Mouse (Mus musculus) intestine, embryonic 15.5 days (tissue): ENCODE measurements around the gene Gpr55. TPM values are rescaled to one million over a fixed set of nuclear protein-coding genes. Genes with fewer than 3 reads are reported as not detected.
A peak's percentile ranks its signal among the peaks of the same experiment; 100 is the strongest.

Source experiments
- ATAC-seq: fragments of 200-750 bp; cut with Nextera tagmentation; 2 replicates; pipeline ENCODE4 v1.8.0; 2017; ENCODE audit warnings: moderate TSS enrichment, moderate library complexity
- H3K27ac ChIP-seq: fragments of 300-500 bp; sonication (generic); 2 replicates; pipeline ENCODE4 v1.5.1; 2015; ENCODE audit warnings: mild to moderate bottlenecking, inconsistent platforms
- H3K27me3 ChIP-seq: fragments of 300-500 bp; sonication (generic); replicated peaks from 2 replicates; pipeline ENCODE4 v1.6.1; 2015; ENCODE audit warnings: inconsistent platforms
- H3K36me3 ChIP-seq: fragments of 300-500 bp; sonication (generic); 2 replicates; pipeline ENCODE4 v1.6.1; 2015; ENCODE audit warnings: inconsistent platforms
- H3K4me1 ChIP-seq: fragments of 300-500 bp; sonication (generic); replicated peaks from 2 replicates; pipeline ENCODE4 v1.6.1; 2015; ENCODE audit warnings: inconsistent platforms
- H3K4me2 ChIP-seq: fragments of 300-500 bp; sonication (generic); replicated peaks from 2 replicates; pipeline ENCODE4 v1.6.1; 2015; ENCODE audit warnings: mild to moderate bottlenecking, inconsistent platforms
- H3K4me3 ChIP-seq: fragments of 300-500 bp; sonication (generic); replicated peaks from 2 replicates; pipeline ENCODE4 v1.5.1; 2015; ENCODE audit warnings: inconsistent platforms
- H3K9ac ChIP-seq: fragments of 300-500 bp; sonication (generic); 2 replicates; pipeline ENCODE4 v1.6.1; 2015; ENCODE audit warnings: inconsistent platforms
- H3K9me3 ChIP-seq: fragments of 300-500 bp; sonication (generic); 2 replicates; pipeline ENCODE4 v1.6.1; 2016; ENCODE audit warnings: inconsistent platforms
- WGBS: fragments of 180-500 bp; shearing (Covaris S2); methylation state at CpG from one replicate; pipeline ENCODE4 v1.1.7; 2015; 5-methylcytosine and 5-hydroxymethylcytosine counted together
- polyA plus RNA-seq: library from polyadenylated mRNA; unstranded; fragments of >200 nt; fragmentation: Nextera tagmentation; extraction: Ambion mirVana; gene quantifications from 2 replicates; pipeline ENCODE4 v1.2.1, GENCODE M21; 2015

Gene Gpr55
- polyA plus RNA-seq, 1 experiment from 2014 or later: 0.04 TPM

DNA sequence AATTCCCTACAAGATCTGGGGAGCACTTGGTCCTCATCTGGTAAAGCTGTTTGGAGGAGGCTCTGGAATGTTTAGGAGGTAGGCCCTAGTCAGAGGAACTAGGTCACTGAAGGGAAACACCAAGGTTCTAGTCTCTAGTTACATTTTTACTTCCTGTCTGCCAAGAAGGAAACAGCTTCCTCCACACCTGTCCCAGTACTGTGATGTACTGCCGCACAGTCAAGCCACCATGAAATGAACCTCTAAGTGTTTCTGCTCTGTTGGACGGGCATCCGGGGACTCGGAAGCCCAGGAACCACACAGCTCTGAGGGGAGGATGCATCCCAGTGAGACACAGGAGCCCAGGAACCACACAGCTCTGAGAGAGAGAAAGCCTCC lies 32.1 kb downstream of the Gpr55 start:
- peaks cover 15% of the 10 kb centered on the region for H3K4me1 ChIP-seq
- H3K27ac ChIP-seq: no peak overlapping the region
- no peak overlapping the region for H3K4me2 ChIP-seq
- H3K9ac ChIP-seq: no peak overlapping the region
- no peak overlapping the region for H3K4me3 ChIP-seq
- H3K27me3 ChIP-seq: no peaks in the 10 kb centered on the region
- no peaks in the 10 kb centered on the region for H3K9me3 ChIP-seq
- ATAC-seq: 0 out of 2 replicates have a peak, but pooled peaks have one; percentile 7
- H3K36me3 ChIP-seq: no peaks in the 10 kb centered on the region
- 67% methylated on average over 4 of the region's 4 CpGs for WGBS

DNA sequence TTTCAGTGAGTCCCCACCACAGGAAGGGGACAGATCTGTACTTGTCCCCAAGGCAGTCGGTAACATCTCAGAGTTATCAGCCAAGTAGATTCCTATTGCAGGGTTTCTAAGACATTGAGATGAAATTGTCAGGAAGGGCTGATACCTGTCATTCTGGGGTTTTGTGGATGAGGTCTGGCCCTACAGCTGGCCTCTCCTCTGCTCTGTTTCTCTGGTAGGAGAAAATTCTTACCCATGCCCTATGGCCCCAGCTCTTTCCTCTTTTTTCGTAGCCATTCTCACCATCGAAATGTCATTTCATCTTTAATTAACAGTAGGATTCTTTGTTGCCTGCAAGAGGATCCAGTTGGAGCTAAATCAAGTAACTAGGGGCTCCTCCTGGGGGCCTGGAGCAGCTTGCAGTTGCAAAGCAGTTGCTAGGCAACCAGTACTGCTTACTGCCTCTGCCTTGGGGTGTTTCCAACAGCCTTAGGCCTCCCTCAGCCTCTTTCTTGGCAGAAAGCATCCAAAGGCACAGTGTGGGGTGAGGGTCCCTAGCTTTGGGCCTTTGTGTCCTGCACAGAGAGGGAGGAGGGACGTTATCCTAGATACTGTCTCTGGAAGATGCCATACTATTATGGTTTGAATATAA lies 32.6 kb downstream of the Gpr55 start, which contains the start of gene 4933407L21Rik:
4933407L21Rik (plus strand) TSS at position 427 of the 631 bp plus-strand sequence.
- 59% methylated on average over 4 of the region's 4 CpGs for WGBS
- Histone ChIP-seq H3K27ac (no peak within 1 kb of the TSS), H3K36me3 (no peaks in the 10 kb centered on the region), H3K4me3 (no peak within 1 kb of the TSS), H3K4me1 (peaks cover 10% of the 10 kb centered on the region; the same call in 1 of the 2 replicates), H3K9me3 (no peaks in the 10 kb centered on the region), H3K9ac (no peak within 1 kb of the TSS), H3K4me2 (no peak within 1 kb of the TSS), H3K27me3 (no peaks in the 10 kb centered on the region)
- ATAC-seq: peak; percentile 74

DNA sequence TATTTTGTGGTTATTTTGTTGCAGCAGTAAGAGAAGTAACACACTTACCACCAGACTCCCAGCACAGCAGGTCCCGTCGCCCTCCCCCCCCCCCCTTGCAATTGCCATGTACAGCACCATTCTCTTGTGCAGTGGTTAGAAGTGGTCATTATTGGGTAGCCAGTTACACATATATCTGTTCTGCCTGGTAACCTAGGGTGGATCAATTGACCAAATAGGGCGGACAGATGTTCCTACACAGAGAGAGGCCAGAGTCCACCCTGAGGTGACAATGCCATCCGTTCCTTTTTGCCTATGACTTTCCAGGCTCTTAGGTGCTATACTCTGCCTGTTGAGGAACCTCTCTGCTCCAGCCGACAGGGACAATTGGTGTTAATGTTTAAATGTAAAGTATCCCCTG lies 35.6 kb downstream of the Gpr55 start:
- Histone ChIP-seq H3K4me1 (0 out of 2 replicates have a peak, but pooled peaks cover 3% of the 10 kb centered on the region), H3K9ac (no peak overlapping the region), H3K4me3 (no peak overlapping the region), H3K9me3 (no peaks in the 10 kb centered on the region), H3K27me3 (no peaks in the 10 kb centered on the region), H3K4me2 (no peak overlapping the region), H3K27ac (no peak overlapping the region), H3K36me3 (no peaks in the 10 kb centered on the region)
- 70% methylated on average over 5 of the region's 5 CpGs for WGBS
- no peak for ATAC-seq

DNA sequence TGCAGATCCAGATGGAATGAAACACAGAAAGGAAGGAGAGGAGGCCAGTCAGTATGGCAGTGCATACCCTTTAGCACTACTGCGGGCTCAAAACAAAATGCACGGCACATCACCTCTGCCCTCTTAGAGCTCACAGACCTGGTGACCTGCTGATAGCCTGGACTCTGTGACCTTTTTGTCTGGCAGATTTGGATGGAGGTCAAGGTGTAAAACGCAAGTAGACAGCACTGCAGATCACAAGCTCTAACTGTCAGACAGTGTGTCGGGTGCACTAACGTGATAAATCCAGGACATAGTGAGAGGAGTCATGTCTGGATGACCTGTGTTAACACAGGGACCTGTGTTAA lies 38.0 kb downstream of the Gpr55 start:
- no peaks in the 10 kb centered on the region for H3K27me3 ChIP-seq
- no peaks in the 10 kb centered on the region for H3K36me3 ChIP-seq
- H3K9ac ChIP-seq: no peak overlapping the region
- no peaks in the 10 kb centered on the region for H3K9me3 ChIP-seq
- no peak overlapping the region for H3K4me3 ChIP-seq
- no peaks in the 10 kb centered on the region for H3K4me1 ChIP-seq
- ATAC-seq: no peak
- 69% methylated on average over 5 of the region's 5 CpGs for WGBS
- no peak overlapping the region for H3K4me2 ChIP-seq
- H3K27ac ChIP-seq: no peak overlapping the region

DNA sequence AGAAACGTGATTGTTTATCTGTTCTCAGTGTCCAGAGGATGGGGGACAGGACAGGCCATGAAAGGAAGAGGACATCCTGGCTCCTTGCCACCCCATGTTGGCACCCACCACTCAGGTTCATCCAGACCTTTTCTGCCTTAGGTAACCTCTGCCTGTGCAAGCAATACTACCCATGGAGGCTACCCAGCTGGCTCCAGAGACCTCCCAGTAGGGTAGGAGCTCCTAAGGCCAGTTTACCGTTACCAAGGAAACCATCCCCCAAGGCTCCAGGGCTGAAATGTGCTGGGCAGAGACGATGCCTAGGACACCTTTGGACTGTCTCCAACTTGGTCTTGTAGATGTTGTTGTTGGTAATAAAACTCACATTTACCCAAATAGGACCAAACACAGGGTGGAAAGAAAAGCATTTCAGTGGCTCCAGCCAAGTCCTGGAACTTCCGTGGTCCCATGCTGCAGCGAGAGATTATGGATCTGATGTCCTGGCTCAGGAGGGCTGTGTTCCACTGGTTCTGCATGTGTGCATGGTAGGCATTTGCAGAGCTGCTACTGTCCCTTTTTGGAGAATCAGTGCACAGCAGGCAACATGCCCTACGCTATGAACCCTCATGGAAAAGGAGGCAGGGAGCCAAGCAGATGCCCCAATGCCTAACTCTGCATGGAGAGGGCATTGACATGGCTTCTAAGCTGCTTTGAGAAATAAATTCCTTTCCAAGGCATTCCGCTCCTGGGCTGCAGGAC lies 38.5 kb downstream of the Gpr55 start:
- Histone ChIP-seq H3K27me3 (no peaks in the 10 kb centered on the region), H3K4me3 (no peak overlapping the region), H3K9me3 (no peaks in the 10 kb centered on the region), H3K9ac (no peak overlapping the region), H3K4me2 (no peak overlapping the region), H3K27ac (no peak overlapping the region), H3K4me1 (no peaks in the 10 kb centered on the region), H3K36me3 (no peaks in the 10 kb centered on the region)
- 69% methylated on average over 7 of the region's 7 CpGs for WGBS
- no peak for ATAC-seq

DNA sequence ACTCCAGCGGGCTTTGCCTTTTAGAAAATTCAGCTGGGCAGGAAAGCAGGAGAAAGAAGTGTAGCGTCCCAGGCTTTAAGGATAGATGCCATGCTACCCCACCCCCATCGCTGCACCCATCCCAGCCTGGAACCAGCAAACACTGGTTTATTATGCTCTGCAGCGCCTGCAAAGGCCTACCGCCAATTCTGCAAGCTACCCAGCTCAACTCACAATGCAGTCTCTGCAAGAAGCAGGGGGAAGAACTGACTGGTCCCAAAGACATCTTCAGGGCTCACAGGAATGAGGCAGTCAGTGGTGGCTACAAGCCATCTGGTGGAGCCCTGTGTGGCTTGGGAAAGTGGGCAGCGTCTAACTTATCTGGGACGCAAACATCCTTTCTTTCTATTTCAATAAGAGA lies 39.1 kb downstream of the Gpr55 start:
- 82% methylated on average over 7 of the region's 7 CpGs for whole genome bisulfite sequencing
- no peaks in the 10 kb centered on the region for H3K9me3 ChIP-seq
- no peak overlapping the region for H3K9ac ChIP-seq
- H3K4me3 ChIP-seq: no peak overlapping the region
- H3K27ac ChIP-seq: no peak overlapping the region
- ATAC-seq: no peak
- H3K4me1 ChIP-seq: no peaks in the 10 kb centered on the region
- H3K27me3 ChIP-seq: no peaks in the 10 kb centered on the region
- H3K36me3 ChIP-seq: no peaks in the 10 kb centered on the region
- no peak overlapping the region for H3K4me2 ChIP-seq

DNA sequence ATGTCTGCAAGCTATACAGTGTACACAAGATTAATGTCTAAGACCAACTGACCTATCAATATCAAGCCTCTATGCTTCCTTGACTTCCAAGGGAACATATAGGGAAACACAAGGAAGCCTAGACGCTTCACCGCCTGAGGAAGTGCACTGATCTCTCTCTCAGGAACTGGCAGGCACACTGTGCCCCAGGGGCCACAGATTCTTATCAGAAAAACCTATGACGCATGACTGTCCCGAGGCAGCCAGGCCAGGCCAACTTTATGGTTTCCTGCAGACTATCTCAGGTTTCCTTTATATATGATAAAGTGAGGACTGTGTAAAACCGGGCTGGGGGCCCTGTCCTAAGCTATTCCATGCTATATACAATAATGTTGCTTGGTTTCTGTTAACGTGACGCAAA lies 41.2 kb downstream of the Gpr55 start:
- WGBS: 63% methylated on average over 7 of the region's 7 CpGs
- ATAC-seq: peak; percentile 80

DNA sequence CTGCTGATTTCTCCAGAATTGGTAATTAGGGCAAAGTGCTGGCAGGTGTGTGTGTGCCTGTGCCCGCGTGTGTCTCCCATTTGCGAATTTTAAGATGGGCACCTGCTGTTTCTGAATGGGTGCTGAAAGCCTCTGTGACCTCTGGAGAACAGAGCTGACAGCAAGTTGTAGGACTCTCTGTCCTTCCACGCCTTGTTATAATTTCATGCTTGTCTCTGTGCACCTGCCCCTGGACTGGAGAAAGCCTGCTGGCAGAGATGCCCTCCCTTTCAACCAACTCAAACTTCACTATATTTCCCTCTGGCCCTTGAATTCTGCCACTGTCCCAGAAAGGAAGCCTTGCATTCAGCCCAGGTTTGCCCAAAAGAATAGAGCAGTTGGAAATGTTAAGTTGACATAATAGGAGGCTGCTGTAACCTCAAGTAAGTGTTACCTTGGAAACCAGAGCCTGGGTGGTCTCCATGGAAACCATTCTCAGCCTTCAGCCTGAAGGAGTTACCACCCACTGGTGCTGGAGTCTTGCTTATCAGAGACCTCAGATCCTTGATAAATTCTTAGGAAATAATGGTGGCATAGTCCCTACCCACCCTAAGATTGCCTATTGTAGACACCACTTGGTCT lies 43.9 kb downstream of the Gpr55 start:
- no peak overlapping the region for H3K27ac ChIP-seq
- WGBS: 62% methylated on average over 4 of the region's 4 CpGs
- no peak overlapping the region for H3K4me3 ChIP-seq

More for the DNA sequence above, 41.2 kb downstream of the Gpr55 start:
- H3K4me1 ChIP-seq: no peaks in the 10 kb centered on the region
- no peak overlapping the region for H3K9ac ChIP-seq
- H3K9me3 ChIP-seq: no peaks in the 10 kb centered on the region
- no peak overlapping the region for H3K27ac ChIP-seq
- H3K27me3 ChIP-seq: no peaks in the 10 kb centered on the region
- H3K4me3 ChIP-seq: no peak overlapping the region
- H3K4me2 ChIP-seq: no peak overlapping the region
- H3K36me3 ChIP-seq: no peaks in the 10 kb centered on the region

DNA sequence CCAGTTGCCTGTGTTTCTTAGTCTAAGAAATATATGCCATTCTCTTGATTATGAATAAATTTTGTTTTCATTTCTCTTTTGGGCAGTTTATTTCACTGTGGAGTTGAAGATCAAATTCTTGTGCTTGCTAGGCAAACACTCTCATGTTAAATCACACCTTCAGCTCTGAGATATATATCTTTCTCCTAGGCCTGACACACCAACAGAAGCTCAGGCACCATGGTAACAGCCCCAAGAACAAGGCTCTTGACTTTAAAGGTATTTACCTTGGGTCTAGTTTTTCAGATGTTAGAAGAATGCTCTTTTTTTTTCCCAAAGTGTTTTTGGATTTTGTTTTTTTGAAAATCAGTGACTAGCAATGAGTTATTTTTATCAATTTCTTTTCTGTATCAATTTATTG lies 44.9 kb downstream of the Gpr55 start:
- Histone ChIP-seq H3K36me3 (no peaks in the 10 kb centered on the region), H3K4me3 (no peak overlapping the region), H3K27ac (no peak overlapping the region), H3K9ac (no peak overlapping the region), H3K4me2 (no peak overlapping the region), H3K27me3 (no peaks in the 10 kb centered on the region), H3K9me3 (no peaks in the 10 kb centered on the region), H3K4me1 (no peaks in the 10 kb centered on the region)
- no peak for ATAC-seq

More for the DNA sequence above, 43.9 kb downstream of the Gpr55 start:
- Histone ChIP-seq H3K27me3 (no peaks in the 10 kb centered on the region), H3K4me1 (no peaks in the 10 kb centered on the region), H3K4me2 (no peak overlapping the region), H3K36me3 (no peaks in the 10 kb centered on the region), H3K9me3 (no peaks in the 10 kb centered on the region), H3K9ac (no peak overlapping the region)
- no peak for ATAC-seq

DNA sequence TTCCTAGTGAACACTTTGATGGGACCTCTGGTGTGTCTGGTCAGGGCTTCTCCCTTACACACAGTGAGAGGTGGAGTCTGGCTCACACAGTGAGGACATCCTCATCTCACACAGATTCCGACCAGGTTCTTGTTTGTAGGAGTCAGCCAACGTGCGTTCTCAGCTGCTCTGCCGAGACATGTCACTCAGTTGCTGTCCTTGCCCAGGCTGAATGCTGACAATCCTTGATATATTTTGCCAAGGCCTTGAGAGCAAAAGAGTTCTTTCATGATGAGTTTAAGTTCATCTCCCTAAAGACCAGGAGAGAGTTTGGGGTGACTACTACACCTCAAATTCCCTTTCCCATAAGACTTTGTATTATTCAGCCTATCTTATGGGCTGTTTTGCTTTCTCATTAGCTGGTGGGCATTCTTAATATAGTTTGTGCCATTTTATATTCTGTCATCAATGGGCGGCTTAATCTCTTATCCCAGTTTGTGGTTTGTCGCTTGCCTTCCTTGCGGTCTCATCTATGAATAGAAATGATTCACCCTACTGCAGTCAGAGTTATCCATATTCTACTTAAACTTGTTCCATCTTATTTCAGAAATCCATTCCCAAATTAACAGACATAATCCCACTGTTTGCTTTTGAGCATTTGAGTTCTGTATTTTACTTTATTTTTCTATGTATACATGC lies 47.6 kb downstream of the Gpr55 start:
- H3K9me3 ChIP-seq: no peaks in the 10 kb centered on the region
- no peak overlapping the region for H3K27ac ChIP-seq
- H3K4me2 ChIP-seq: no peak overlapping the region
- H3K36me3 ChIP-seq: 0 out of 2 replicates have a peak, but pooled peaks cover 1% of the 10 kb centered on the region
- H3K4me1 ChIP-seq: 0 out of 2 replicates have a peak, but pooled peaks cover 5% of the 10 kb centered on the region
- no peak overlapping the region for H3K4me3 ChIP-seq
- 91% methylated on average over 7 of the region's 7 CpGs for WGBS
- ATAC-seq: no peak
- no peak overlapping the region for H3K9ac ChIP-seq
- no peaks in the 10 kb centered on the region for H3K27me3 ChIP-seq

DNA sequence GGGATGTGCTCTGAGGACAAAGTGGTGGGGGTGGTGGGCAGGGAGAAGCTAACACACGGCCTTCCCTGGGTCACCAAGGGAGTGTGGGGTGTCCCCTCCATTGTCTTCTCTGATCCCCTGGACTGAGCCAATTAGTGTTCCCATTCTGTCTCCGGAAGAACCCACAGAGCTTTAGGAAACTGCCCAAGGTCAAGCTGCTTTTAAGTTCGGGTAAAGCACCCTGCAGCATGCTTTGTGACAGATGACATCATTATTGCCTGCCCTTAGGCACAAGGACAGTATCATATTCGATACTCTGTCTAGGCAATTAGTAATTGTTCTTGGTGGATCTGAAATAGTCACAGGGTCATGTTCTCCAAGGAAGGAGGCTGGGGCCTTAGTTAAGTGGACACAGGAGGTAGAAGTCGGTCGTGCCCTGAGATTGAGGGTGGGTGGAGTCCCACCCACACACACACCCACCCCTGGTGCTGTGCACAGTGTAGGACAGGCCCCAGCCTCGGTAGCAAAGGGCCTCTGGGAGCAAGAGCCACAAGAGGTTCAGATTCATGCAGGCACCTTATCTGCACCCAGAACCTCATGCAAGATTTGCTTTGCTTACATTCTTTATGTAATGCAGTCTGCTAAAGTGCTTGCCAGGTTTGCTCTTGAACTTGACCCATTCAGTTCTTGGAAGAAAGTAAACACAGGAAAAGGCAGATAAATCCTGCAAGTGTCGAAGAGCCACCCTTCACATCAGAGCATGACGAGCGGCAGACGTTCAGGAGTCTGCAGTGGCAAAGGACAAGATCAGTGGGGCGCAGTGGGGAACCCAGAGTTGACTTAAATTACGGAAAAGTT lies 51.8 kb downstream of the Gpr55 start:
- Histone ChIP-seq H3K4me3 (no peak overlapping the region), H3K27me3 (no peaks in the 10 kb centered on the region), H3K4me1 (0 out of 2 replicates have a peak, but pooled peaks cover 5% of the 10 kb centered on the region), H3K9me3 (no peaks in the 10 kb centered on the region), H3K36me3 (peaks cover 32% of the 10 kb centered on the region), H3K9ac (no peak overlapping the region), H3K4me2 (no peak overlapping the region), H3K27ac (no peak overlapping the region)
- WGBS: 32% methylated on average over 13 of the region's 13 CpGs
- peak; percentile 42; the same call in 1 of the 2 replicates for ATAC-seq
